Mouse (Mus musculus): ENCODE data around the gene Psmd14. TPM values are rescaled to one million over a fixed set of nuclear protein-coding genes. Genes with fewer than 3 reads are reported as not detected.

The Psmd14 gene
- polyA plus RNA-seq, 1 experiment from 2014 or later, result 287 TPM

- peaks cover 43% of the 10 kb centered on the region for H3K4me1 ChIP-seq
- peak; percentile 30 for DNase-seq (ENCODE audit: extremely low spot score, low spot score)
- no peaks in the 10 kb centered on the region for H3K36me3 ChIP-seq (replicated peaks)
- 1% methylated on average over 6 of the region's 6 CpGs for WGBS
- H3K27me3 ChIP-seq (ENCODE audit: poor library complexity, severe bottlenecking), result peaks cover 100% of the 10 kb centered on the region
- H3K9me3 ChIP-seq, result no peaks in the 10 kb centered on the region
- peak overlapping the region; percentile 27; the same call in 1 of the 2 replicates for H3K4me3 ChIP-seq
- no peak overlapping the region for H3K27ac ChIP-seq
These were observed 97.3 kb downstream of the Psmd14 start for GRCm38 (mm10) chr2:61808776-61809175.

GRCm38 (mm10) chr2:61809381-61809780, 97.9 kb downstream of the Psmd14 start:
- Histone ChIP-seq H3K27me3 (ENCODE audit: poor library complexity, severe bottlenecking) (peaks cover 100% of the 10 kb centered on the region), H3K9me3 (no peaks in the 10 kb centered on the region), H3K36me3 (replicated peaks) (no peaks in the 10 kb centered on the region), H3K4me3 (peak overlapping the region; percentile 27; the same call in 1 of the 2 replicates), H3K4me1 (peaks cover 37% of the 10 kb centered on the region), H3K27ac (no peak overlapping the region)
- WGBS, result 0% methylated on average over 1 of the region's 1 CpGs
- no peak for DNase-seq (ENCODE audit: extremely low spot score, low spot score)

- no peak overlapping the region for H3K27ac ChIP-seq
- H3K4me3 ChIP-seq, result peak overlapping the region; percentile 58; the same call in 1 of the 2 replicates
- H3K27me3 ChIP-seq (ENCODE audit: poor library complexity, severe bottlenecking), result peaks cover 100% of the 10 kb centered on the region
- H3K4me1 ChIP-seq, result peaks cover 37% of the 10 kb centered on the region
- no peak for DNase-seq (ENCODE audit: extremely low spot score, low spot score)
- no peaks in the 10 kb centered on the region for H3K36me3 ChIP-seq (replicated peaks)
- no peaks in the 10 kb centered on the region for H3K9me3 ChIP-seq
- 7% methylated on average over 4 of the region's 4 CpGs for WGBS
These were observed 99.3 kb downstream of the Psmd14 start for GRCm38 (mm10) chr2:61810751-61811150.

- Histone ChIP-seq H3K9me3 (no peaks in the 10 kb centered on the region), H3K36me3 (replicated peaks) (no peaks in the 10 kb centered on the region), H3K4me3 (peak overlapping the region; percentile 58), H3K27ac (peak overlapping the region; percentile 83), H3K27me3 (ENCODE audit: poor library complexity, severe bottlenecking) (peaks cover 100% of the 10 kb centered on the region), H3K4me1 (peaks cover 37% of the 10 kb centered on the region)
- WGBS, result 1% methylated on average over 8 of the region's 8 CpGs
- DNase-seq (ENCODE audit: extremely low spot score, low spot score), result no peak
These were observed 99.6 kb downstream of the Psmd14 start for GRCm38 (mm10) chr2:61811163-61811506.

GRCm38 (mm10) chr2:61811507-61812421, 100.3 kb downstream of the Psmd14 start:
- peaks cover 100% of the 10 kb centered on the region for H3K27me3 ChIP-seq (ENCODE audit: poor library complexity, severe bottlenecking)
- under 1% methylated on average over 121 of the region's 121 CpGs for WGBS
- DNase-seq (ENCODE audit: extremely low spot score, low spot score), result peak; percentile 76
- no peaks in the 10 kb centered on the region for H3K36me3 ChIP-seq (replicated peaks)
- H3K4me1 ChIP-seq, result peaks cover 37% of the 10 kb centered on the region
- no peaks in the 10 kb centered on the region for H3K9me3 ChIP-seq
- H3K27ac ChIP-seq, result peak overlapping the region; percentile 83
- peak overlapping the region; percentile 58 for H3K4me3 ChIP-seq

GRCm38 (mm10) chr2:61812536-61812935, 101.0 kb downstream of the Psmd14 start:
- H3K9me3 ChIP-seq, result no peaks in the 10 kb centered on the region
- H3K36me3 ChIP-seq (replicated peaks), result no peaks in the 10 kb centered on the region
- under 1% methylated on average over 12 of the region's 12 CpGs for WGBS
- peak overlapping the region; percentile 83 for H3K27ac ChIP-seq
- peaks cover 31% of the 10 kb centered on the region for H3K4me1 ChIP-seq
- no peak for DNase-seq (ENCODE audit: extremely low spot score, low spot score)
- peak overlapping the region; percentile 58 for H3K4me3 ChIP-seq
- H3K27me3 ChIP-seq (ENCODE audit: poor library complexity, severe bottlenecking), result peaks cover 100% of the 10 kb centered on the region

GRCm38 (mm10) chr2:61813106-61813505, 101.6 kb downstream of the Psmd14 start:
- Histone ChIP-seq H3K27ac (no peak overlapping the region), H3K9me3 (no peaks in the 10 kb centered on the region), H3K27me3 (ENCODE audit: poor library complexity, severe bottlenecking) (peaks cover 100% of the 10 kb centered on the region), H3K4me3 (peak overlapping the region; percentile 58; the same call in 1 of the 2 replicates), H3K36me3 (replicated peaks) (no peaks in the 10 kb centered on the region), H3K4me1 (peaks cover 31% of the 10 kb centered on the region)
- DNase-seq (ENCODE audit: extremely low spot score, low spot score), result no peak
- 4% methylated on average over 6 of the region's 6 CpGs for WGBS

GRCm38 (mm10) chr2:61813521-61813920, 102.0 kb downstream of the Psmd14 start:
- no peaks in the 10 kb centered on the region for H3K9me3 ChIP-seq
- 6% methylated on average over 1 of the region's 1 CpGs for WGBS
- H3K4me1 ChIP-seq, result peaks cover 31% of the 10 kb centered on the region
- H3K36me3 ChIP-seq (replicated peaks), result no peaks in the 10 kb centered on the region
- no peak for DNase-seq (ENCODE audit: extremely low spot score, low spot score)
- no peak overlapping the region for H3K27ac ChIP-seq
- H3K4me3 ChIP-seq, result no peak overlapping the region
- peaks cover 100% of the 10 kb centered on the region for H3K27me3 ChIP-seq (ENCODE audit: poor library complexity, severe bottlenecking)

GRCm38 (mm10) chr2:61814548-61815473, 103.3 kb downstream of the Psmd14 start:
- Histone ChIP-seq H3K9me3 (no peaks in the 10 kb centered on the region), H3K36me3 (replicated peaks) (no peaks in the 10 kb centered on the region), H3K27me3 (ENCODE audit: poor library complexity, severe bottlenecking) (peaks cover 94% of the 10 kb centered on the region), H3K4me3 (peak overlapping the region; percentile 47), H3K27ac (peak overlapping the region; percentile 86), H3K4me1 (peaks cover 40% of the 10 kb centered on the region)
- 1% methylated on average over 42 of the region's 50 CpGs for WGBS
- DNase-seq (ENCODE audit: extremely low spot score, low spot score), result peak; percentile 54

- peak; percentile 72 for DNase-seq (ENCODE audit: extremely low spot score, low spot score)
- Histone ChIP-seq H3K27ac (peak overlapping the region; percentile 86), H3K4me1 (peaks cover 45% of the 10 kb centered on the region), H3K9me3 (no peaks in the 10 kb centered on the region), H3K27me3 (ENCODE audit: poor library complexity, severe bottlenecking) (peaks cover 85% of the 10 kb centered on the region), H3K4me3 (peak overlapping the region; percentile 47), H3K36me3 (replicated peaks) (no peaks in the 10 kb centered on the region)
- 3% methylated on average over 66 of the region's 66 CpGs for WGBS
These were observed 104.3 kb downstream of the Psmd14 start for GRCm38 (mm10) chr2:61815583-61816313.

- peaks cover 29% of the 10 kb centered on the region for H3K4me1 ChIP-seq
- peaks cover 67% of the 10 kb centered on the region for H3K27me3 ChIP-seq (ENCODE audit: poor library complexity, severe bottlenecking)
- no peak for DNase-seq (ENCODE audit: extremely low spot score, low spot score)
- no peaks in the 10 kb centered on the region for H3K9me3 ChIP-seq
- H3K4me3 ChIP-seq, result no peak overlapping the region
- H3K36me3 ChIP-seq (replicated peaks), result no peaks in the 10 kb centered on the region
- 82% methylated on average over 1 of the region's 1 CpGs for WGBS
- H3K27ac ChIP-seq, result no peak overlapping the region
These were observed 106.7 kb downstream of the Psmd14 start for GRCm38 (mm10) chr2:61818197-61818596.

GRCm38 (mm10) chr2:61820203-61820602, 108.7 kb downstream of the Psmd14 start:
- H3K27ac ChIP-seq, result no peak overlapping the region
- WGBS, result 76% methylated on average over 4 of the region's 4 CpGs
- no peaks in the 10 kb centered on the region for H3K36me3 ChIP-seq (replicated peaks)
- peaks cover 47% of the 10 kb centered on the region for H3K27me3 ChIP-seq (ENCODE audit: poor library complexity, severe bottlenecking)
- peaks cover 23% of the 10 kb centered on the region for H3K4me1 ChIP-seq
- no peak for DNase-seq (ENCODE audit: extremely low spot score, low spot score)
- no peaks in the 10 kb centered on the region for H3K9me3 ChIP-seq
- no peak overlapping the region for H3K4me3 ChIP-seq
